Mouse (Mus musculus) C2C12 (cell line): ENCODE measurements around the gene Fasl. TPM values are rescaled to one million over a fixed set of nuclear protein-coding genes. Genes with fewer than 3 reads are reported as not detected.

Source experiments
- H3K27me3 ChIP-seq: one replicate; pipeline ENCODE4 v1.6.1; 2011; ENCODE audit not compliant: control insufficient read depth, insufficient read depth, insufficient read length
- H3K36me3 ChIP-seq: one replicate; pipeline ENCODE4 v1.6.1; 2011; ENCODE audit not compliant: control insufficient read depth, insufficient read depth
- H3K4me3 ChIP-seq: one replicate; pipeline ENCODE4 v1.5.1; 2011; ENCODE audit warnings: mild to moderate bottlenecking, control low read depth; ENCODE audit not compliant: poor library complexity, insufficient read depth, severe bottlenecking
- H3K79me2 ChIP-seq: one replicate; pipeline ENCODE4 v1.6.1; 2011; ENCODE audit not compliant: control insufficient read depth, insufficient read depth
- H3K79me3 ChIP-seq: one replicate; pipeline ENCODE4 v1.6.1; 2011; ENCODE audit warnings: low read depth, control low read depth
- H3ac ChIP-seq: one replicate; pipeline ENCODE3; 2011; ENCODE audit warnings: low read depth; ENCODE audit not compliant: control insufficient read depth, insufficient read length
- FOSL1 ChIP-seq: IDR thresholded peaks from one replicate; pipeline ENCODE4 v1.8.0; 2011; ENCODE audit warnings: mild to moderate bottlenecking, low read length; ENCODE audit not compliant: poor library complexity, insufficient read depth, severe bottlenecking
- MAX ChIP-seq: IDR thresholded peaks from one replicate; pipeline ENCODE4 v1.6.1; 2011; ENCODE audit warnings: mild to moderate bottlenecking, control low read depth
- MYOD1 ChIP-seq: IDR thresholded peaks from one replicate; pipeline ENCODE4 v1.6.1; 2011; ENCODE audit warnings: low read depth; ENCODE audit not compliant: control insufficient read depth, insufficient read length
- USF1 ChIP-seq: IDR thresholded peaks from one replicate; pipeline ENCODE4 v1.6.1; 2011; ENCODE audit warnings: low read depth, mild to moderate bottlenecking, control low read depth, moderate library complexity
- polyA plus RNA-seq: library from polyadenylated mRNA; unstranded; fragments of >200 nt; fragmentation: generic; extraction: Trizol; gene quantifications from one replicate; pipeline ENCODE4 v1.2.1, GENCODE M21; 2012; ENCODE audit warnings: missing spikeins

Fasl gene
- polyA plus RNA-seq, 1 experiment = not detected

DNA sequence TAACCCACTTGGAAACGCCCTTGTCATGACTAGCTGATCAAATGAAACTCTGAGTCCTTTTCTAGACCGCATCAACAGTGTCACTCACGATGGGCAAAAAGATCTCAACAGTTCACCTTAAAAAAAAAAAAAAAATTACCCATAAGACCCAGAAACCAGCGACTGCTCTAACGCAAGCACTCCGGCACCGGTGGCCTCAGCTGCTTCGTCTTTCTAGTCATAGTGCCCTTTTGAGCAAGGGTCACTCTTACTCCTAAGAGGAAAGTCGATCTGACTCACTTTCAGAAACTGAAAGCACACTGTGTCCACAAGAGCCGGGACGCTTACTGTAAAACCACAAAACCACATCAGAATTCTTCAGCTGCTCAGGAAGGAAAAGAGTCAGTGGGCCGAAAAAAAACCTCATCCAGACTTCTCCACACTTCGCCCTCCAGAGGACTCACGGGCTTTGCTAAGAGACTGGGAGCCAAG lies 53.5 kb downstream of the Fasl start:
- Histone ChIP-seq H3K4me3 (no peak overlapping the region), H3K79me3 (no peaks in the 10 kb centered on the region), H3K27me3 (no peaks in the 10 kb centered on the region), H3K79me2 (no peaks in the 10 kb centered on the region), H3ac (peak overlapping the region; percentile 51), H3K36me3 (no peaks in the 10 kb centered on the region)
- peak; percentile 47 for TF ChIP-seq MAX
- TF ChIP-seq USF1 = no peak
- TF ChIP-seq MYOD1 = peak; percentile 49
- TF ChIP-seq FOSL1 = no peak

DNA sequence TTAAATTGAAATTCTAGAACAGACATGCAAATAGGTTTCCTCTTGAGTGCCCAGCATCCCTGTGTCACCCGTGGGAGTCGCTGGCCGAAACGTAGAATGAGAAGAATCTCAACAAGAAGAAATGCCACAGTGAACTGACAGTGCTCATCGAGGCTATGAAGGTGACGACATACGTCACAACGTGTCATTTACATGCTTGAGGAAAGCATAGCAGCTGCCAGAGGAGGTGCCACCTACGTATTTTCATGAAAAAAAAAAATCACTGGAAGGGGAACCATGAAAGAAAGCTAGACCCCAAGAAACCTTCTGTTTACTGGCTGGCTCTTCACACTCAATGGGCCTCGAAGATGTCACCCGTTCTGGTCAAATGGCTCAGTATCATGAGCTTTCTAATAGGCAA lies 54.0 kb downstream of the Fasl start:
- H3ac ChIP-seq = no peak overlapping the region
- H3K4me3 ChIP-seq = no peak overlapping the region
- no peaks in the 10 kb centered on the region for H3K79me2 ChIP-seq
- TF ChIP-seq MAX (no peak), MYOD1 (peak; percentile 17)
- no peaks in the 10 kb centered on the region for H3K27me3 ChIP-seq
- no peaks in the 10 kb centered on the region for H3K36me3 ChIP-seq
- H3K79me3 ChIP-seq = no peaks in the 10 kb centered on the region

Other genes with a start within 250 kb of the Fasl start
- gene Suco, start 88.2 kb upstream of the Fasl start, polyA plus RNA-seq = 3.7 TPM
- 9.2 TPM for gene Pigc, start 180.7 kb upstream of the Fasl start, polyA plus RNA-seq
- gene 4930558K02Rik, start 191.1 kb upstream of the Fasl start, polyA plus RNA-seq = not detected